ENCODE assay signal across 17 mouse cellular contexts in the genomic region with DNA sequence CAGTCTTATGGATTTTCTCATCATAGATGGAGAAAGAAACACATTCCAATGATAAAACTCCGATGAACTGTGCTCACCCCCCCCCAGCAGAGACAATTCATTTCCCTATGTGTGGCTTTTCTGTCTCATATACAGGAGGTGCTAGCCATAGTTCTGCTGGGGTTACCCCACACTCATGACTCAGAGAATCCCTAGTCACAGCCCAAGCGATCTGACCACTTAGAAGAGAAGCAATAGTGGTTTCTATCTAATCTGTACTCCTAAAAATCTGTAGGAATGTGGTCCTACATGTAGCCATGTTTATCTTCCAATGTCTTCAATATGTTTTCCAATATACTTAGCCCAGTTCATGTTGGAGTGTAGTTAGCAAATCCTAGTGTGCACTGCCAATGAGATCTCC.
A peak's percentile ranks its signal among the peaks of the same experiment; 100 is the strongest.
DNase-seq lines count a peak whose midpoint lies in the region; TF ChIP-seq lines count a peak whose summit lies in the region.
"Had no signal": no experiment of that assay in that cellular context is flagged by ENCODE, and none has a peak within 500 bp of the region (broad histone marks: within the 10 kb centered on the region; RNA-seq: fewer than 3 reads in every experiment).

No protein-coding gene starts in this region.

- H3K27me3 ChIP-seq in spleen, adult 2 months (ENCODE audit: control insufficient read depth, insufficient read depth, low read length) = no peaks in the 10 kb centered on the region
- H3K27me3 ChIP-seq in CH12.LX (replicated peaks) = no peaks in the 10 kb centered on the region
- H3K27me3 ChIP-seq: Patski had no signal

- H3K9me3 ChIP-seq in CH12.LX (replicated peaks; ENCODE audit: low read length) = no peaks in the 10 kb centered on the region
- H3K9me3 ChIP-seq: G1E had no signal

- H3K4me3 ChIP-seq in spleen, adult 2 months (ENCODE audit: extremely low read depth, insufficient read depth, insufficient read length) = no peak overlapping the region
- no peak overlapping the region for H3K4me3 ChIP-seq in CH12.LX (replicated peaks in 1 of 3; ENCODE audit: low read depth in 2 of 3, low read length in 2 of 3, poor library complexity in 1 of 3)

- in situ Hi-C loops in CH12.LX (cut with MboI; ENCODE audit: low pct_ligation_motif_present, low pct_unique_long_range_greater_than_20kb, low sequenced_read_pairs) = loop anchor here (5.0 kb wide), 2 partner anchors 47 to 143 kb away; no protein-coding TSS in a partner anchor

- no peak overlapping the region; the same call in 1 of the 2 replicates for H3K4me2 ChIP-seq in CH12.LX (ENCODE audit: insufficient read depth, low read depth, poor library complexity, severe bottlenecking)

- dilution Hi-C loops in CH12.LX (cut with MboI; ENCODE audit: extremely low pct_ligation_motif_present, extremely low pct_unique_long_range_greater_than_20kb, low sequenced_read_pairs) = no loop called here

- H3K4me1 ChIP-seq in spleen, adult 2 months (ENCODE audit: control insufficient read depth, insufficient read depth, insufficient read length) = peaks cover 7% of the 10 kb centered on the region
- H3K4me1 ChIP-seq in CH12.LX (ENCODE audit: control insufficient read depth in 1 of 2, insufficient read depth in 2 of 2) = peaks cover 28 to 87% of the 10 kb centered on the region in 2 experiments

- 72% methylated on average over 2 of the region's 2 CpGs for WGBS in spleen, adult 2 months

- H3K36me3 ChIP-seq in spleen, adult 2 months (ENCODE audit: control insufficient read depth, insufficient read depth, low read length) = no peaks in the 10 kb centered on the region
- H3K36me3 ChIP-seq in CH12.LX (replicated peaks in 1 of 2; ENCODE audit: control insufficient read depth in 1 of 2, insufficient read depth in 1 of 2, low read length in 1 of 2) = no peaks in the 10 kb centered on the region
- H3K36me3 ChIP-seq: G1E had no signal

- TF ChIP-seq CTCF in spleen, adult 2 months (IDR thresholded peaks at IDR 0.05; ENCODE audit: extremely low read depth, insufficient read depth, insufficient read length, insufficient replicate concordance) = no peak
- no peak for TF ChIP-seq CTCF in CH12.LX (conservative IDR thresholded peaks at IDR 0.05 in 1 of 2, IDR thresholded peaks at IDR 0.05 in 1 of 2; ENCODE audit: low read depth in 2 of 2, low read length in 2 of 2)

- peak overlapping the region; percentile 52 for H3K9ac ChIP-seq in CH12.LX (ENCODE audit: insufficient read depth, low read depth)

- TF ChIP-seq EP300 in CH12.LX (IDR thresholded peaks at IDR 0.05; ENCODE audit: low read length) = peak; percentile 57; the same call in 1 of the 2 replicates

- DNase-seq in spleen, adult 2 months (ENCODE audit: low read depth in 1 of 2, low spot score in 2 of 2) = no peak
- DNase-seq in spleen, postnatal 4 days (ENCODE audit: low spot score in 2 of 2) = no peak
- peak; percentile 65 for DNase-seq in CH12.LX (ENCODE audit: extremely low read depth)
- DNase-seq in heart, postnatal 4 days = no peak
- DNase-seq: adrenal gland, adult 2 months; adrenal gland, adult 8-10 months; adrenal gland, postnatal 10 days; adrenal gland, postnatal 14 days; adrenal gland, postnatal 25 days; adrenal gland, postnatal 36 days; B cell, adult 2 months; cerebellum, adult 11 months; cerebellum, adult 11-12 months; cerebellum, adult 18-20 months; cerebellum, adult 2 months had no signal

- no peak for TF ChIP-seq POLR2A in spleen, adult 2 months (IDR thresholded peaks at IDR 0.05; ENCODE audit: low read depth, low read length)
- no peak for TF ChIP-seq POLR2A in CH12.LX (IDR thresholded peaks at IDR 0.05; ENCODE audit: low read depth, low read length)

- TF ChIP-seq RAD21 in CH12.LX (IDR thresholded peaks at IDR 0.05; ENCODE audit: low read depth, low read length) = no peak

- H3K27ac ChIP-seq in spleen, adult 2 months (ENCODE audit: insufficient read depth, low read length) = peak overlapping the region; percentile 80; the same call in 1 of the 2 replicates
- peak overlapping the region; percentile 96 for H3K27ac ChIP-seq in CH12.LX (ENCODE audit: insufficient read depth, low read depth)

- no peaks in the 10 kb centered on the region for H3K79me2 ChIP-seq in CH12.LX (replicated peaks; ENCODE audit: control insufficient read depth, extremely low read depth, insufficient read depth, poor library complexity, severe bottlenecking)

TF ChIP-seq in CH12.LX, 34 proteins besides CTCF, POLR2A, EP300 and RAD21:
- TF ChIP-seq RCOR1 (conservative IDR thresholded peaks at IDR 0.05; ENCODE audit: low read depth, low read length) = no peak
- no peak for TF ChIP-seq CHD2 (IDR thresholded peaks at IDR 0.05; ENCODE audit: low read length)
- TF ChIP-seq IRF4 (IDR thresholded peaks at IDR 0.05; ENCODE audit: low read depth, low read length) = peak; percentile 58; the same call in 1 of the 2 replicates
- TF ChIP-seq MAX (IDR thresholded peaks at IDR 0.05; ENCODE audit: low read length) = no peak
- TF ChIP-seq NELFE (IDR thresholded peaks at IDR 0.05; ENCODE audit: low read depth, low read length) = no peak
- TF ChIP-seq JUN (IDR thresholded peaks at IDR 0.05; ENCODE audit: insufficient read depth, low read depth, low read length) = no peak
- peak; percentile 36; the same call in 1 of the 2 replicates for TF ChIP-seq TCF12 (IDR thresholded peaks at IDR 0.05; ENCODE audit: low read depth, low read length)
- TF ChIP-seq UBTF (IDR thresholded peaks at IDR 0.05; ENCODE audit: low read depth, low read length) = no peak
- peak; percentile 26; the same call in 1 of the 2 replicates for TF ChIP-seq BHLHE40 (IDR thresholded peaks at IDR 0.05; ENCODE audit: low read depth, low read length)
- peak; percentile 66; the same call in 1 of the 2 replicates for TF ChIP-seq MAZ (IDR thresholded peaks at IDR 0.05; ENCODE audit: low read depth, low read length)
- 0 out of 2 replicates have a peak, but pooled peaks have one; percentile 19 for TF ChIP-seq JUND (conservative IDR thresholded peaks at IDR 0.05; ENCODE audit: low read depth, low read length)
- TF ChIP-seq ETS1 (conservative IDR thresholded peaks at IDR 0.05; ENCODE audit: low read depth, low read length) = peak; percentile 65
- no peak for TF ChIP-seq NRF1 (IDR thresholded peaks at IDR 0.05; ENCODE audit: low read depth, low read length)
- TF ChIP-seq CHD1 (IDR thresholded peaks at IDR 0.05; ENCODE audit: low read depth, low read length) = 0 out of 2 replicates have a peak, but pooled peaks have one; percentile 48
- peak; percentile 65; the same call in 1 of the 2 replicates for TF ChIP-seq MEF2A (IDR thresholded peaks at IDR 0.05; ENCODE audit: borderline replicate concordance, low read depth, low read length)
- TF ChIP-seq KAT2A (IDR thresholded peaks at IDR 0.05; ENCODE audit: insufficient replicate concordance, low read length) = no peak
- TF ChIP-seq ZMIZ1 (IDR thresholded peaks at IDR 0.05; ENCODE audit: low read depth, low read length) = no peak; the same call in 1 of the 2 replicates
- peak; percentile 16; the same call in 1 of the 2 replicates for TF ChIP-seq MAFK (IDR thresholded peaks at IDR 0.05; ENCODE audit: insufficient replicate concordance, low read length)
TF ChIP-seq in CH12.LX: peak in this region for 9.
